Mouse (Mus musculus) myocyte (in vitro differentiated cells): Measurements from ENCODE around the gene Nat8f2. TPM values are rescaled to one million over a fixed set of nuclear protein-coding genes. Genes with fewer than 3 reads are reported as not detected.
"Not testable (repeated sequence)": the region's sequence is repeated elsewhere in the genome, so short reads cannot be mapped to it uniquely, and the experiment has no call there.

Experiments used
- H3K27me3 ChIP-seq: one replicate; pipeline ENCODE4 v1.6.1; 2011; ENCODE audit not compliant: control insufficient read depth, insufficient read depth, insufficient read length
- H3K36me3 ChIP-seq: one replicate; pipeline ENCODE4 v1.6.1; 2011; ENCODE audit not compliant: control insufficient read depth, insufficient read depth
- H3K4me2 ChIP-seq: one replicate; pipeline ENCODE4 v1.6.1; 2011; ENCODE audit warnings: low read depth, control low read depth
- H3K4me3 ChIP-seq: one replicate; pipeline ENCODE4 v1.5.1; 2011; ENCODE audit warnings: mild to moderate bottlenecking, control low read depth, moderate library complexity
- H3K79me2 ChIP-seq: one replicate; pipeline ENCODE4 v1.6.1; 2011; ENCODE audit not compliant: control insufficient read depth, insufficient read depth
- H3ac ChIP-seq: one replicate; pipeline ENCODE4 v1.6.1; 2011; ENCODE audit not compliant: control insufficient read depth, insufficient read length
- CEBPB ChIP-seq: IDR thresholded peaks from 2 replicates; pipeline ENCODE4 v1.6.1; 2011; ENCODE audit warnings: mild to moderate bottlenecking, moderate library complexity; ENCODE audit not compliant: poor library complexity, insufficient read depth, severe bottlenecking
- E2F4 ChIP-seq: IDR thresholded peaks from one replicate; pipeline ENCODE4 v1.6.1; 2011; ENCODE audit warnings: mild to moderate bottlenecking, control low read depth, moderate library complexity; ENCODE audit not compliant: insufficient read depth
- MAX ChIP-seq: IDR thresholded peaks from one replicate; pipeline ENCODE4 v1.6.1; 2011; ENCODE audit warnings: low read depth, mild to moderate bottlenecking, control low read depth
- MYOD1 ChIP-seq, 3 experiments: IDR thresholded peaks; one replicate each; pipeline ENCODE4 v1.6.1; 2011; ENCODE audit warnings: control low read depth in 2 of 3, low read depth in 2 of 3, mild to moderate bottlenecking in 2 of 3, moderate library complexity in 1 of 3; ENCODE audit not compliant: insufficient read length in 2 of 3, control insufficient read depth in 1 of 3
- MYOG ChIP-seq, 3 experiments: IDR thresholded peaks; one replicate each; pipeline ENCODE4 v1.6.1; 2011; ENCODE audit warnings: control low read depth in 2 of 3, low read depth in 2 of 3, mild to moderate bottlenecking in 2 of 3; ENCODE audit not compliant: insufficient read length in 2 of 3, control insufficient read depth in 1 of 3, insufficient read depth in 1 of 3
- POLR2A ChIP-seq: IDR thresholded peaks from one replicate; pipeline ENCODE4 v1.6.1; 2011; ENCODE audit warnings: low read depth, mild to moderate bottlenecking, control low read depth, moderate library complexity; ENCODE audit not compliant: insufficient read length
- POLR2AphosphoS2 ChIP-seq: IDR thresholded peaks from one replicate; pipeline ENCODE4 v1.6.1; 2011; ENCODE audit warnings: low read depth, control low read depth; ENCODE audit not compliant: insufficient read length
- REST ChIP-seq: IDR thresholded peaks from one replicate; pipeline ENCODE4 v1.6.1; 2011; ENCODE audit warnings: mild to moderate bottlenecking, control low read depth, moderate library complexity; ENCODE audit not compliant: insufficient read depth, insufficient read length
- SRF ChIP-seq: IDR thresholded peaks from one replicate; pipeline ENCODE4 v1.6.1; 2011; ENCODE audit warnings: low read depth; ENCODE audit not compliant: control insufficient read depth, insufficient read length
- TCF12 ChIP-seq: IDR thresholded peaks from one replicate; pipeline ENCODE4 v1.6.1; 2011; ENCODE audit warnings: mild to moderate bottlenecking, control low read depth; ENCODE audit not compliant: poor library complexity, insufficient read depth, severe bottlenecking
- TCF3 ChIP-seq: IDR thresholded peaks from one replicate; pipeline ENCODE4 v1.6.1; 2011; ENCODE audit warnings: low read depth, control low read depth; ENCODE audit not compliant: insufficient read length
- USF1 ChIP-seq: IDR thresholded peaks from one replicate; pipeline ENCODE4 v1.6.1; 2011; ENCODE audit warnings: low read depth, mild to moderate bottlenecking, control low read depth, moderate library complexity
- polyA plus RNA-seq: library from polyadenylated mRNA; unstranded; fragments of >200 nt; fragmentation: generic; extraction: Trizol; gene quantifications from one replicate; pipeline ENCODE4 v1.2.1, GENCODE M21; 2012; ENCODE audit warnings: missing spikeins

Nat8f2 gene
- polyA plus RNA-seq, 1 experiment: not detected

DNA sequence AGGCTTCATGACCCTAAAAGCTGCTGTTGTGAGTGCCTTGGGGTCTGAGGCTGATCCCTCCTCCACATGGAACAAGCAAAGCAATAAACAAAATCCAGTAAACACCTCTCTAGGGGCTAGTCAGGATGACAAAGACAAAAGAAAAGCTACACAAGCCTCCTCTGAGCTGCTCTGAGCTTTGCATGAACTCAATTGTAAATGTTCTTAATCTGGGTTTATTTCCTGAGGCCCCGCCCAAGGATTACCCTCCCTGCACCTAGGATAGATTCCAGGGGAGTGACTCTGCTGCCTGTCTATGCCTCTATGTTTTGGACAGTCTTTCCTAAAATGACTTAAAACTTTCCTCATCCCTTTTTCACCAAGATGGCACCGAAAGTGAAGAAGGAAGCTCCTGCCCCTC, 20.0 kb upstream of the Nat8f2 start:
- Histone ChIP-seq H3K79me2 (no peaks in the 10 kb centered on the region), H3ac (no peak overlapping the region)

GRCm38 (mm10) chr6:85884311-85884710, 15.4 kb upstream of the Nat8f2 start:
- TF ChIP-seq MYOG (IDR thresholded peaks at IDR 0.05; ENCODE audit: control insufficient read depth in 1 of 3, insufficient read depth in 1 of 3, insufficient read length in 2 of 3, low read depth in 2 of 3) (no peak), CEBPB (no peak), E2F4 (no peak), TCF12 (no peak), POLR2A (no peak), MAX (no peak), REST (no peak), USF1 (no peak), SRF (no peak), TCF3 (no peak)
- Histone ChIP-seq H3K4me2 (no peak overlapping the region), H3K36me3 (no peaks in the 10 kb centered on the region), H3K27me3 (no peaks in the 10 kb centered on the region), H3ac (no peak overlapping the region), H3K4me3 (no peak overlapping the region), H3K79me2 (no peaks in the 10 kb centered on the region)

More for the DNA sequence above, 20.0 kb upstream of the Nat8f2 start:
- TF ChIP-seq MYOD1 (IDR thresholded peaks at IDR 0.05; ENCODE audit: control insufficient read depth in 1 of 3, insufficient read length in 2 of 3, low read depth in 2 of 3) (no peak), TCF12 (no peak), POLR2A (no peak), SRF (no peak), CEBPB (no peak), USF1 (no peak), TCF3 (no peak), REST (no peak), POLR2AphosphoS2 (no peak), MYOG (IDR thresholded peaks at IDR 0.05; ENCODE audit: control insufficient read depth in 1 of 3, insufficient read depth in 1 of 3, insufficient read length in 2 of 3, low read depth in 2 of 3) (no peak), E2F4 (no peak), MAX (no peak)
- no peaks in the 10 kb centered on the region for H3K36me3 ChIP-seq
- H3K4me3 ChIP-seq: no peak overlapping the region
- no peak overlapping the region for H3K4me2 ChIP-seq
- no peaks in the 10 kb centered on the region for H3K27me3 ChIP-seq

DNA sequence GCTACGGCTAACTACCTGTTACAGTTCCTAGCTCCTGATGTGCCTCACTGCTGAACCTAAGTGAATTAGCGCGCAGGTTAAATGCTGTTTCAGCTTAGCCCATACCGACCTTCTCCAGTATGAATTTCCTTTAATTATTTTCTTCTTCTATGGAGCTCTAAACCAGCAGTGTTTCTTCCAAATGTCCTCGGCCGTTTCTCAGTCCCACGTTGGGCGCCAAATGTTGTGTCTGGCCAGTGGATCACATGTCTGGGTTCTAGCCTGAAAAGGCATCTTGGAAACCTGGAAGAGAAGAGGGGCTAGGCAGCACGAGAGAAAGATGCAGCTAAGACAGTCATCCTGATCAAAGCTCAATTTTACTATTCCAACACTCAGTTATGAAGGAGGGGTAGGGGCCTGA, 14.3 kb upstream of the Nat8f2 start:
- H3ac ChIP-seq: not testable (repeated sequence)

GRCm38 (mm10) chr6:85867726-85868690, 950 bp downstream of the Nat8f2 start:
- Histone ChIP-seq H3K4me2 (no peak overlapping the region), H3K4me3 (no peak overlapping the region), H3K36me3 (no peaks in the 10 kb centered on the region), H3ac (no peak overlapping the region), H3K27me3 (peaks cover 8% of the 10 kb centered on the region), H3K79me2 (no peaks in the 10 kb centered on the region)
- TF ChIP-seq TCF3 (no peak), TCF12 (no peak), MAX (no peak), POLR2A (no peak), POLR2AphosphoS2 (no peak), MYOG (IDR thresholded peaks at IDR 0.05; ENCODE audit: control insufficient read depth in 1 of 3, insufficient read depth in 1 of 3, insufficient read length in 2 of 3, low read depth in 2 of 3) (no peak), REST (no peak), CEBPB (no peak), SRF (no peak), USF1 (no peak), MYOD1 (IDR thresholded peaks at IDR 0.05; ENCODE audit: control insufficient read depth in 1 of 3, insufficient read length in 2 of 3, low read depth in 2 of 3) (no peak), E2F4 (no peak)

More for the DNA sequence above, 14.3 kb upstream of the Nat8f2 start:
- not testable (repeated sequence) for H3K36me3 ChIP-seq, H3K27me3 ChIP-seq, H3K4me2 ChIP-seq, H3K4me3 ChIP-seq, H3K79me2 ChIP-seq

GRCm38 (mm10) chr6:85866995-85867394, 2.0 kb downstream of the Nat8f2 start:
- H3K4me2 ChIP-seq, H3K4me3 ChIP-seq, H3K36me3 ChIP-seq, H3K27me3 ChIP-seq, H3K79me2 ChIP-seq, H3ac ChIP-seq: not testable (repeated sequence)

GRCm38 (mm10) chr6:85866166-85866565, 2.8 kb downstream of the Nat8f2 start:
- H3K27me3 ChIP-seq, H3K79me2 ChIP-seq, H3K4me2 ChIP-seq, H3K4me3 ChIP-seq, H3K36me3 ChIP-seq, H3ac ChIP-seq: not testable (repeated sequence)

- H3ac ChIP-seq, H3K36me3 ChIP-seq, H3K79me2 ChIP-seq, H3K4me3 ChIP-seq, H3K4me2 ChIP-seq: not testable (repeated sequence)
- H3K27me3 ChIP-seq: peaks cover 21% of the 10 kb centered on the region
These were observed 3.9 kb downstream of the Nat8f2 start for GRCm38 (mm10) chr6:85864900-85865639.
